Mouse (Mus musculus) ES-E14 (cell line): ENCODE data around the gene 1110008P14Rik.

ENCODE experiments used
- CHD2 ChIP-seq: IDR thresholded peaks from 2 replicates; pipeline ENCODE4 v1.6.1; 2014; ENCODE audit warnings: mild to moderate bottlenecking, low read depth, low read length, inconsistent platforms
- HCFC1 ChIP-seq: IDR thresholded peaks from 2 replicates; pipeline ENCODE4 v1.6.1; 2012; ENCODE audit warnings: low read length, inconsistent platforms, borderline replicate concordance; ENCODE audit not compliant: insufficient read depth
- ZC3H11A ChIP-seq: IDR thresholded peaks from 2 replicates; pipeline ENCODE4 v1.6.1; 2012; ENCODE audit warnings: low read depth, mild to moderate bottlenecking, inconsistent platforms, low read length, borderline replicate concordance

GRCm38 (mm10) chr2:32329531-32329930 lies 52.2 kb downstream of the 1110008P14Rik start:
- TF ChIP-seq CHD2 (no peak), HCFC1 (no peak), ZC3H11A (no peak)
